Mouse (Mus musculus) testis, adult 10 weeks (tissue): Measurements from ENCODE around the gene Mrpl54. TPM values are rescaled to one million over a fixed set of nuclear protein-coding genes. Genes with fewer than 3 reads are reported as not detected.

Source experiments
- polyA plus RNA-seq: library from polyadenylated mRNA; stranded (reverse); fragments of 350-450 nt; fragmentation: Illumina TruSeq; extraction: RNeasy Lipid Tissue Mini Kit (QIAGEN cat#74804); gene quantifications from one replicate; pipeline ENCODE4 v1.2.3, GENCODE M21; 2014; ENCODE audit warnings: low read depth, low replicate concordance

The Mrpl54 gene
- 6.4 TPM for polyA plus RNA-seq

DNA sequence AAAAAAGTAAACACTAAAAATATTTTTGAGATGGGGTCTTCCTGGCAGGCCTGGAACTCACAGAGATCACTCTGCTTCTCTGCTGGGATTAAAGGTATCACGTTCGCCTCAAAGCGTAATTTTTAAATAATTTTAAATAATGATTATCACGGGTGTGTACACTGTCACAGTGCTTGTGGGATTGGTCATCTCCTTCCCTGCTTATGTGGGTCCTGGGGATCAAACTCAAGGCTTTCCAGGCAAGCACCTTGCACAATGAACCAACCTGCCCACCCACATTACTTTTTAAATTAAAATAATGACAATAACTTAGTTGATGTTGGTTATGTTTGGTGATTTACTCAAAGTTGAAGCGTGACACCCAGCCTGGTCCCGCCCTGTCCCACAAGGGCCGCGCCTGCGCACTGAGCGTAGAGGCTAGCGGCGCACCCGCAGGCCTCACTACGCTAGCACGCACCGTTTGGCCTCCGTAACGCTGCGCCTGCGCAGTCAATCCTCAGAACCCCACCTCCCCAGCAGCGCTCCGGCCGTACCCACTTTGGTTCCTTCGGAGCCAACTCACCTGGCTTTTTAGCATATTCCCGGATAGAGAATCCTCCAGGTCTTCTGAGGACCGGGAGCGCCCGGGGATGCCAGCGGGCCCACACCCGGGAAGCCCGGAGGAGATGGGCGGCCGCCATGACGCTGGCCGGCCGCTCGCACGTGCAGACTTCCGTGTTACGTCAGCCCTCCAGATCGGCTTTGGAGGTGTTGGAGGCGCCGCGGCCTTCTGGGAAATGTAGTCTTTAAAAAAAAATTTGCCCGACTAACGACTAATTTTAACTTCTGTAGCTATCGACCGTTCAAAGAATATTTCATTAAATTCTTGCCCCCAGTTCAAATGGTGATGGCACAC, at the start of gene Mrpl54, which contains the start of gene Apba3:
Gene Mrpl54 (minus strand): TSS at position 724 of the 895 bp plus-strand sequence.
Gene Apba3 (plus strand): TSS at position 750 of the 895 bp plus-strand sequence.

DNA sequence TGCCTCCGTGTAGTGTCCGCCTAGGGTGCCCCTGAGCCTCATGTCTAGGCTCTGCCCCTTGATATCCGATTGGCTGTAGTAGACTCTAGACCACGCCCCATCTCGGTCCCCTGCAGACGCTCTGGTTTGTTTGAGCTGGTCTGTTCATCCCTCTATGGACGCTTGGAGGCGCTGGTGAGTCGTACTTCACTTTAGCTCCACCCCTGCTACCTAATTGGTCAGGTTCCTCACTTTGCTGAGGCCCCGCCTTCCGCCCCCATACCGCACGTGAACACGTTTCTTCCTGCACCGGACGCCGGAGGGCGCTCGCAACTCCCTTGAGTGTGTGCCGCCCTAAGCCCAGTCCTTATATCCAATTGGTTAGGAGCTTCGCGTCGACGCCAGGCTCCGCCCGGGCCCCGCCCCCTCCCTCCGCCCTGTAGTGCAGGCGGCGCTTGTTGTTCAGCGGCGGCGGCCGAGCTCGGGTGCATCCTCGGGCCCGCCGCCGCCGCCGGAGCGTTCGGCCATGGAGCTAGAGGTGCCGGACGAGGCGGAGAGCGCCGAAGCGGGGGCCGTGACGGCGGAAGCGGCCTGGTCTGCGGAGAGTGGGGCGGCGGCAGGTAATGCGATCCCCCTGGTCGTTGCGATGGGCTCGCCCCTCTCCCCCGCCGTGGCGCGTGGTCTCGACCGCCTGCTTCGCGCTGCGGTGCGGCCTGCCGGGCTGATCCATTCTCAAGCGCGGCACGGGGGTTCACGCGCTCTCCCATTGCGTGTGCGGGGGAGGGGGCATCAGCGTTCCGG, 26.0 kb upstream of the Mrpl54 start, which contains the start of gene Pip5k1c:
Gene Pip5k1c (plus strand): TSS at position 410 of the 780 bp plus-strand sequence.

DNA sequence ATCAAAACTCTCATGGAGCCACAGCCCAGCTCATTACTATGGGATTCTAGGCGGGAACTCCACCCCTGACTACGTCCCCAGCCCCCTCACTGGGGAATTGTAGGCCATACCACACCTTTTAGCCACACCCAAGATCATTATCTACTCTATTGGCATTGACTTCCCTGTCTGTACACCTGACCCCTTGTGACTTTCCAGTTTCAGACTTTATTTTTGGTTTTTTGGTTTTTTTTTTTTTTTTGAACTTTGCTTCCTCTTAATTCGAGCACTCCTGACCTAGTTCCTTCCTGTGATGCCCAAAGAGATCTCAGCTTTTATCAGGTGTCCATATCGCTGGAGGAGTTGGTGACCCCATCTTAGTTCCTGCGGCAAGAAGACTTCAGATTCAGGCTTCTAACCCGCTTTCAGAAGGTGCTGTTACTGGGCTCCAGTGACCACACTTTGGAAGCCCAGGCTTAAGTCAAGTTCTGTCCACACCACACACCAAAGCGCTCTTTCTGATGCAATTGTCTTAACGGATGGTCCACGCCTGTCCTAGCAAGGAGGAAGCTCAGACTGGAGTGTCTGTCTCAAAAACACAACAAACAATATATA, 24.9 kb upstream of the Mrpl54 start, which contains the start of gene Tjp3:
Gene Tjp3 (minus strand): TSS at position 71 of the 594 bp plus-strand sequence.

DNA sequence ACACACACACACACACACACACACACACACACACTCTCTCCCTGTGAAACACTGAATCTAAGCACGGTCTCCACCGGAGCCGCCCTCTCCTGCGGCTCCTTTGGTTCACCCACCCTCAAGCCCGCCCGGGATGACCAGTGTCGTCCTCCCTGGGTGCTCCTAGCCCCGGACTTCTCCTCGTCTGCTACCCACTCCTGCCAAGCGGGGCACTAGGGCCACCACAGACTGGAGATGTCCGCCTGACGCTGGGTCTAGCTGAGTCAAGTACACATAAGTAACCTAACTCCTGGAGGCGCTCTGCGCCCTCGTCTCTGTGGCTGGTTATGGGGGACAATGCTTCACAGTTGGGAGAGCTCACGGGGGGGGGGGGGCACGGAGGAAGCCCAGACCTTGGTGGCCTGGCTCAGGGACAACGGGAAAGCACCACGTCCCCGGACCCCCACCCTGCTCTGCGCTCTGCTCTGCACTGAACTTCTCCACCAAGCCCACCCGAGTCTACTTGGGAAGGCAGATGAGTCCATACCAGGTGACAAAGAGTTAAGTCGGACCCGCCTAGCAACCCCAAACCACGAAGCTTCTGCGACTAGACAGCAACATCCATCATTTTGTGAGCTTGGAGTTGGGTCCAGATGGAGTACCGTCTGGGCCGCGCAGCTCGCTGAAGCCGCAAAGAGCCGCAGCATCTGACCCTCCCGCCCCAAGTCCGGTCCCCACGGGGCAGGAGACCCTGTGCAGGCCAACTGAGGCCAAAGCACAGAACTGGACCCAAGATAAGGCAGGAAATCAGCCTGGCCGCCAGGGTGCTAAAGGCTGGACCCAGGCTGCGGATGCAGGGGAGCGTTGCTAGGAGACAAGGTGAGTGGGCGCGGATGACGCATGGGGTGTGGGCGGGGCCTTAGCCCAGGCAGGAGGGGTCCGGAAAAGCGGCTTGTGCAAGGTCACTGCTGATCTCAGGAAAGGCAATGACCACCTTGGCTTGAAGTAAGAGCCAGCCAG, 14.0 kb downstream of the Mrpl54 start, which contains the start of gene Matk:
Gene Matk (plus strand): TSS at position 512 of the 996 bp plus-strand sequence.

DNA sequence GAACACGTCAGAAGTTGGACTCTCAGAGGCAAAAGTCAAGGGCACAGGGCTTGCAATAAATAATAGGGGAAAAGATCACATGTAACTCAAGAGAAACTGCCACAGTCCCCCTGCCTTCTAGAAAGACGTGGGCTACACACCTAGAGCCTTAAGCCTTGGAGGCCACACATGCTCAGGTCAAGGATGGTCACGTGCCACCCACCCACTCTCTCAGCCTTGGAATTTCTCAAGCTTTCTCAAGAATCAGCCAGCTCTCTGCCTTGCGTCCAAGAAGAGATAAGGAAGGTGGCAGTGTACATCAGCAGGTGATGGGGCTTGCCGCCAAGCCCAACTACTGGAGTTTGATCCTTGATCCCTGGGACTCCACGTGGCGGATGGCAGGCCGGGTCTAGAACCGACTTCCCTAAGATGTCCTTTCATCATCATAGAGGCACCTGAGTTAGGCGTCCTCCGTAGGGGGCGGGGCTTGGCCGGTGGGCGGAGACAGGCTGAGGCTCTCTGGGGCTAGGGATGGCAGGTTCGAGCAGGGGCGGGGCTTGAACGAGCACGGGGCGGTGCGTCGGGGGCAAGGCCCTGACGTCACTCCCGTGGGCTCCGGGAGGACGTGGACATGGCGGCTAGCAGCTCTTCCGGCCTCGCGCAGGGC, 34.0 kb downstream of the Mrpl54 start, which contains the start of gene Zfr2:
Gene Zfr2 (plus strand): TSS at position 576 of the 646 bp plus-strand sequence.

DNA sequence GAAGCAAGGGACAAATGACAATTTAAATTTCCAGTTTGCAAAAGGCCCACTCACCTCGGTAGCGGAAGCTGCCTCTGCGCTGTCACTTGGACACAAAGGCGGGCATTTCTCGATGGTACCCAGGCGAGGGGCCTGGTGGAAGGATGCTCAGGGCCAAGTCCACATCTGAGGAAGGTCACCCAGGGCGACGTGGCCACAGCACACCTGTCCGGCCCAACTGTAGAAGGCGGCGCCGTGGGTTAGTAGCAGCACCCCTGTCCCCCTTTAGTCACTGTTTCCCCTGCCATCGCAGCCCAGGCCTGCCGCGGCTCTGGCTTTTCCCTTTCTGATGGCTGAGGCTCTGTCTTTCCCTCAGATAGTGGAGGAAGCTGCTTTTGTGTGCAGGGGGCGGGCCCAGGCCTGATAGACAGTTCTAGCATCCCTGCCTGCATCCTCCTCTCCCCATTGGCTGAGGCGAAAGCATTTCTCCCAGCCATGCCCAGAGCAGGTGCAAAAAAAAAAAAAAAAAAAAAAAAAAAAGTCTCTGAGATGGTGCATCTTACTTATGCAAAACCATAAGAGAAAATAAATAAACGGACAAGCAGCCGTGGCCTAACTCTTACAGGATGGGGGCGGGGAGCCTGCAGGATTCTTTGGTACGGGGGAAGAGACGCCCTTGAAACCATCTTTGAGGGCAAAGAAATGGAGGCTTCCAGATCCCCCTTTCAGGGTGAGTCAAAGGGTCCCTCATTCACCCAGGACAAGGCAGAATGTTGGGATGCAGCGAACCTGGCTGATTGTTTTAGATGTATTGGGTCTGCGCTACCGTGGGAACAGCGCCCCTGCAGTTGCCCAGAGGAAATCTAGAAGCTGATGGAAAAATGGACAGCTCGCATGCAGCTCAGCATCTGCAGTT, 36.0 kb downstream of the Mrpl54 start, which contains the start of gene Atcay:
Gene Atcay (minus strand): TSS at position 396 of the 895 bp plus-strand sequence.

Other genes with a start within 250 kb of the Mrpl54 start
- 0.17 TPM for gene Diras1, start 241.3 kb downstream of the Mrpl54 start, polyA plus RNA-seq
- 0.71 TPM for gene Slc39a3, start 229.5 kb downstream of the Mrpl54 start, polyA plus RNA-seq
- gene Sgta, start 206.8 kb downstream of the Mrpl54 start, polyA plus RNA-seq: 3.3 TPM
- 3.0 TPM for gene Thop1, start 196.9 kb downstream of the Mrpl54 start, polyA plus RNA-seq
- gene Creb3l3, start 168.1 kb downstream of the Mrpl54 start, polyA plus RNA-seq: 0.08 TPM
- 3.2 TPM for gene Map2k2, start 161.0 kb downstream of the Mrpl54 start, polyA plus RNA-seq
- 1.8 TPM for gene Zbtb7a, start 131.7 kb downstream of the Mrpl54 start, polyA plus RNA-seq
- 0.78 TPM for gene Pias4, start 99.0 kb downstream of the Mrpl54 start, polyA plus RNA-seq
- 18.1 TPM for gene Eef2, start 90.3 kb downstream of the Mrpl54 start, polyA plus RNA-seq
- not detected for gene Dapk3, start 83.9 kb downstream of the Mrpl54 start, polyA plus RNA-seq
- gene 4930442H23Rik, start 83.1 kb downstream of the Mrpl54 start, polyA plus RNA-seq: 0.28 TPM
- gene Nmrk2, start 64.9 kb downstream of the Mrpl54 start, polyA plus RNA-seq: not detected
- 0.06 TPM for gene Atcay, start 36.1 kb downstream of the Mrpl54 start, polyA plus RNA-seq
- 0.76 TPM for gene Zfr2, start 33.8 kb downstream of the Mrpl54 start, polyA plus RNA-seq
- gene Matk, start 14.0 kb downstream of the Mrpl54 start, polyA plus RNA-seq: not detected
- 4.4 TPM for gene Apba3, start within 50 bp of the Mrpl54 start, polyA plus RNA-seq
- gene Tjp3, start 24.6 kb upstream of the Mrpl54 start, polyA plus RNA-seq: not detected
- gene Pip5k1c, start 26.0 kb upstream of the Mrpl54 start, polyA plus RNA-seq: 0.67 TPM
- 0.14 TPM for gene Cactin, start 54.2 kb upstream of the Mrpl54 start, polyA plus RNA-seq
- not detected for gene Tbxa2r, start 61.8 kb upstream of the Mrpl54 start, polyA plus RNA-seq
- gene Gipc3, start 76.3 kb upstream of the Mrpl54 start, polyA plus RNA-seq: 0.11 TPM
- 2.9 TPM for gene Hmg20b, start 83.5 kb upstream of the Mrpl54 start, polyA plus RNA-seq
- 0.90 TPM for gene Mfsd12, start 90.6 kb upstream of the Mrpl54 start, polyA plus RNA-seq
- not detected for gene 4930404N11Rik, start 98.9 kb upstream of the Mrpl54 start, polyA plus RNA-seq
- 1.1 TPM for gene Fzr1, start 111.6 kb upstream of the Mrpl54 start, polyA plus RNA-seq
- not detected for gene Dohh, start 117.5 kb upstream of the Mrpl54 start, polyA plus RNA-seq
- 0.20 TPM for gene Gm48551, start 117.5 kb upstream of the Mrpl54 start, polyA plus RNA-seq
- not detected for gene Gm48552, start 122.1 kb upstream of the Mrpl54 start, polyA plus RNA-seq
- 273 TPM for gene Smim24, start 126.1 kb upstream of the Mrpl54 start, polyA plus RNA-seq
- 3.2 TPM for gene Nfic, start 188.7 kb upstream of the Mrpl54 start, polyA plus RNA-seq
- 4.3 TPM for gene Celf5, start 215.8 kb upstream of the Mrpl54 start, polyA plus RNA-seq
- gene Ncln, start 229.5 kb upstream of the Mrpl54 start, polyA plus RNA-seq: not detected
- not detected for gene S1pr4, start 233.2 kb upstream of the Mrpl54 start, polyA plus RNA-seq